Mouse (Mus musculus) cerebellum, postnatal 4 days (tissue): ENCODE results near the gene Vav2.

ENCODE experiments used
- DNase-seq, 2 experiments: peaks; one replicate each; pipeline ENCODE4 v3.0.0; 2022; ENCODE audit warnings: low spot score in 2 of 2, mixed read lengths in 1 of 2

The Vav2 gene

GRCm38 (mm10) chr2:27426855-27427457, at the start of gene Vav2:
Vav2 (minus strand) TSS chr2:27427033.
- peak; percentile 59 to 79 for DNase-seq

DNA sequence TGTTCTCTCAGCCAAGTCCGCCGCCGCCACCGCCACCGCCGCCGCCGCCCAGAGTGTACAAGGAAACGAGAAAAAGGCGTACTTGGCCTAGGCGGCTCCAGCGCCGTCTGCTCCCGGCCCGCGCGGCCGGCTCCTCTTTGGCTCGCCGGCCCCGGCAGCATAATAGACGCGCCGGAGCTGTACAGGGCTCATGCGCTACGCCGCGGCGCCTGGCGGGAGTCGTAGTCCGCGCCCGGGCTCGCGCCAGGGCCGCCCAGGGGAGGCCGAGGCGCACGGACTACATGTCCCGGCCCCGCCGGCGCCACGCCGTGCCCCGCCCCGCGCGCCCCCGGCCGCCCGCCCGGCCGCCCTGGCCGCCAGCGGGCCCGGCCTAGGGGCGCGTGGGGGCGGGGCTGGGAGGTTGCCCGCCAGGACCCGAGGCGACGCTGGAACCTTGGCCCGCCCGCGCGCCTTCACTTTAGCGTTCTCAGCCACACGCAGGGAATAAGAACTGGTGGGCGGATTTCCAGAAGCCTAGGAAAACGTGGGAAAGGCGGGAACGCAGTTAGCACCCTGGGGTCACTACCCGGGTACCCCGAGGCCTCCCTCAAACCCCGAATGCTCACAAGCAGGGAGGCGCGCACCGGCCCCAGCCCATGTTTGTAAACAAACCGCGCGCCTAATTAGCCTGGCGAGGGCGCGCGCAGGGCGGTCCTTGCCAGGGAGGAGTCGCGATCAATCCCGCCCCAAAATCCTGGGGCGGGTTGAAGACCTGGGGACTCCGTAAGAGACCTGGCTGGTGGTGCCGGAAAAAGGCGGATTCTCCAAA, 48.9 kb upstream of the Vav2 start:
- DNase-seq, result peak; percentile 81 to 91

- DNase-seq, result no peak
Measured at GRCm38 (mm10) chr2:27474621-27475484, 48.0 kb upstream of the Vav2 start.

DNA sequence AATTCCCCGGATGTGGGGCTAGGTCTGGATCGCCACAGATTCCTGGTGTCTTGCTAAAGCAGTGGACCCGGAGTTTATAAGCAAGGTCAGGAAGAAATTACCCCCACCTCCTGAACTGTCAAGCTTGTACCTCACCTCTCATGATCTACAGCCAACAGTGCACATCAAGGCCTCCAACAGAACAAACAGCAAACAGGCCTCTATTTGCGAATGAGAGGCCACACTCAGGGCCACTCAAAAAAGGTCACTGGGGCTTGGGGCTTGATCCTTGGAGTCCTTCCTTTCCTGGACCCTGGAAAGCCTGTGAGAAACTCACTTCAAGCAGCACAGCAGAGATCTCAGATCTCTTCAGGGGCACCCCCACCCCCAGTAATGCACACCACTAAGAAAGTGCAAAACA, 47.1 kb upstream of the Vav2 start:
- no peak for DNase-seq

DNA sequence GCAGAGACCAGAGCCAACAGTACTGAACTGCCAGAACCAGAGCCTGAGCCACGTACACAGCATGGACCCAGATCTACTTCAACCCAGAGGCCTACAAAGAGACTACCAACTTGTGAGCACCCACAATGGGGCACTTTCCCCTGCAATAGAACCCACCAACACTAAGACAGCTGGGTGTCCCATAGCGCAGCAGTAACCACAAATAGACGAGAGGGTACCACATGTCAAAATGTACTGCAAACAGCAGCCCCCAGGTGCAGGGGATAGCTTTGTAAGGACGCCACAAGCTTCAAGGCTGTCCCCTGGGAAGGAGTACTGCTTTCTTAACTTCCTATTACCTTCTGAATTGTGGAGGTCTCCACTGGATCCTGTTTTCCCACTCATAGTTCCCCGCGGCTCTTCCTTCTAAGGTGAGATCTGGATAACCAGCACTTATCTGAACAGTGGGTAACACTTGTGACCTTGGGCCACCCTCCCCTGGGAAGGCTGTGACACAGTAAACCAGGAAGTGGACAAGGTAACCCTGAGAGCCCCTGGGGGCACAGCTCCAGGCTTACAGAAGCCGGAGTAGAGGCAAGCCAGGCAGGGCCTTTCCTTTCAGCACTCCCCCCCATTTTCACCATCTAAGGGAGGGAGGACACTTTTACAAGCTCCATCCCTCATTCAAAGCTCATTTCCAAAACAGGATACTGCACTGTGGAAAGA, 46.4 kb upstream of the Vav2 start:
- DNase-seq, result no peak

- DNase-seq, result no peak
Measured at GRCm38 (mm10) chr2:27471170-27471584, 44.3 kb upstream of the Vav2 start.

GRCm38 (mm10) chr2:27470535-27470934, 43.7 kb upstream of the Vav2 start:
- no peak for DNase-seq

DNA sequence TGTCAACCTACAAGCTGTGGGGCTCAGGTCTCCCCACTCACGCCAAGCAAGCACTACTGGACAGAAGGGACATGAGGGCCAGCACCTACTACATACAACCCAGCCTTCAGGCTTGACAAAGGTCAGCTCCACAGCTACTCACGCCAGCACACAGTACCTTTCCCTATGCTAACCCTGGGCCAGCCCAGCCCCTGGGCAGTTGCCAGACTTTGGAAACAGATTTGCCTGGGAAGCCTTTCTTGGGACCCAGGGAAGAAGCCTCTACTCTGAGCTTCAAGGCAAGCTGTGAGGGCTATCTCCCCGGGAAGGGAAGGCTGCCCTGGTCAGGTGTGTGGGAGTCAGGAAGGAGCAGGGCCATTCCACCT, 43.1 kb upstream of the Vav2 start:
- no peak for DNase-seq

DNA sequence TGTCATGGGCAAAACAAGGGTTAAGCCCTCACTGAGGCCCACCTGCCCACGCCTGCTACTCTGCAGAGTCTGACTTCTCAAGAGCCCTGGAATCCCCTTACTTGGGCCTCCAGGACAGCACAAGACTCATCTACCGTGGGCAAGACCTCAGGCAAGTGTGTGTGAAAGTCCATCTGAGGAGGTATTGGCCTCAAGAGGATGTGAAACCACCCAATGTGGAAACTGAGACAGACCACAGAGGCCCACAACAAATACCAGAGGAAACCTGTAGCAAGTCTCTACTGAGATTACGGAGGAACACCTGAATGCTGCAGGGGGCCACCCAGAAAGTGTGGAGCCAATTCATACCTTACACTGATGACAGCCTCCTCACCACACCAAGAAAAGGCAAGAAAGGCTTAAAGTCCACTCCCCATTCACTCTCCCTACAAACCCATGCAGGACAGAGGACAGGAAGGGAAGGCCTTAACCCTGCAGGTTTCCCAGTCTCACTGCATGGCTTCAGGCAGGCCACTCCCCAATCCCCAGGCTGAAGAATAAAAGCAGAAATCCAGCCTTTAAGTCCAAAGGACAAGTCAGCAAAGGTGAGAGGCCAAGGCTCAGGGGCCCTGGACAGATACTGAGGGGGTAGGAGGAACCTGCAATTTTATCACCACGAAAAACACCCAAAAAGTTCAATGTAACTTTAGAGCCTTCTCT, 42.6 kb upstream of the Vav2 start:
- DNase-seq, result no peak

DNA sequence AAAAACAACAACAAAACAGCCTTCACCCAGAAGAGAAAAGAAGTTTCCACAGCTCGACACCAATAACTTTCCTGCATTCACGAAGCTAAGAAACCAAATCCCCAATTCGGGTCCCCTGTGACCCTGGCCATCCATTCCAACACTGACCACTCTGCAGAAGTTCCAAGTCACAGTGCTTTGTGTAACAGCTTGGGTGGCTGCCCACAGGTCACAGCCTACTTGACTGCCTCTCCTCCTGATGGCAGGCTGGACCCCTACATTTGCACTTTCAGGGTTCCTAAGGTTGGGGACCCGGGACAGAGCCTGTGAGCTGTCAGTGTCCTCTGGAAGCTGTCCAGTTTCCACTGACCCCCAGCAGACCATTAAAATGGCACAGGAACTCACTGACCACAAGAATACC, 36.1 kb upstream of the Vav2 start:
- no peak for DNase-seq

GRCm38 (mm10) chr2:27461881-27462660, 35.2 kb upstream of the Vav2 start:
- DNase-seq, result no peak

DNA sequence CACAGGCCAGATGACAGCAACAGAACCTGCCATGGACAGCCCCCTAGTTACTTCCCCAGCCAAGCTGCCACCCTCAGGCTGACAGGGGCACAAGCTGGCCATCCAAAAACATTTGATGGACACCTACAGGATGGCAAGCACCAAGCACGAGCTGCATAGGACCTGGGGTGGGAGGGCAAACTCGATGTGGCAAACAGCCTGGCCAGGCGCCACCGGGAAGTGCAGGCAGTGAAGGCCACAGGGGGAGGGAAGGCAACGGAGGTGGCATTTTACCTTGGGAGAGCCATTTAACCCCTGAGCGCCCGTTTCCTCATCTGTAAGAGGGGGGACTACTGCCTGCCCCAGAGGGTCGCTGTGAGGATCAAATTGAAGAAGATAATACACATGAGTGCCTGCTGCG, 33.8 kb upstream of the Vav2 start:
- DNase-seq, result no peak

GRCm38 (mm10) chr2:27460163-27460562, 33.3 kb upstream of the Vav2 start:
- DNase-seq, result no peak

DNA sequence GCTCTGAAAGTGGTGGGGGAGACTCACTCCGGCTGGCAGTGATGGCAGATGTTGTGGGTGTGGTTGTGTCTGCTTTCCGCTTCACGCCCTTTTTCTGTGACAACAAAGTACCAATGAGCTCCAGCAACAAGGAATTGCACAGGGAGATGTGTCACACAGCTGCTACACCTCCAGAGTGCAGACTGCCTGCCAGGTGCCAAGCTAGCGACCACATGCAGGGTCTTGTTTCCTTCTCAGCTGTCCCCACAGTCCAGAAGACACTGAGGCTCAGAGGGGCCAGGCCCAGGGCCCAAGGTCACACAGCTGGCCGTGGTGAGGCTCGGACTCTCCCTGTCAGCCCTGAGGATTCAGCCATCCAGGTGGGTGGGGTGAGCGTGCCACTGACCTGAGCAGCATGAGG, 32.9 kb upstream of the Vav2 start:
- DNase-seq, result no peak

DNA sequence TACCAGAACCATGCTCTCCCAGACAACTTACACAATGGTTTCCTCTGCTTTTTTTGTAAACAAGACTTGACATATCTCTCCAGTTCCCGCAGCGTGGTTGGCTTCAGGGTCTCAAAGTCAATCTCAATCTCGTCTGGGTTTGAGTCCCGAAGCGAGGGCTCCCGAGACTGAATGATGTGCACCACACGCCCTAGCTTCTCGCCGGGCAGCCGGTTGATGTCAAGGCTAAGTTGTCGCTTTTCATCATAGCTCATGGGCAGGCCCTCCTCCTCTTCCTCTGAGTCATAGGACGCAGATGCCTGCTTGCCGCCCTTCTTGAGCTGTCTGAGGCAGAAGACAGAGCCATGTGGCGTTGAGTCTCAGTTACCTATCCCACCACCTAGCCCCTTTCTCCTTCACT, 23.4 kb upstream of the Vav2 start:
- DNase-seq, result no peak

- no peak for DNase-seq
Measured at GRCm38 (mm10) chr2:27447782-27448181, 20.9 kb upstream of the Vav2 start.

DNA sequence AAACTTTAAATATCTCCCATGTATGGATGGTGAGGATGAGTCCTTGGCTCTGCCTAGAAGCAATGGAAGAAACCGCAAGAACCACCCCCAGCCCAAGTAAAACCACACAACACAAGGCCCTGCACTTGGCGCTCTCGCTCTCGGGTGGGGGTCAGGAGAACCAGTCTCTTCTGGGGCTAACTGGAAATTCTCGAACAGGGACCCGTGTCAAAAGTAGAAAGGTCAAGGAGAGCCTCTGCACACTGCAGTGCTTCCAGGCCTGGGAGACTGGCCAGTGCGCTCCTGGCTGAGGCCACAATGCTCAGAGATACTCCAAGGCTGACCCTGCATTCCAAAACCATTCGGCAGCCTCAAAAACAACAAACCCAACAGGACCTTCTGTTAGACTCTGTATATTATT, 20.0 kb upstream of the Vav2 start:
- DNase-seq, result no peak

- no peak for DNase-seq
Measured at GRCm38 (mm10) chr2:27445910-27446309, 19.1 kb upstream of the Vav2 start.

GRCm38 (mm10) chr2:27443450-27443708, 16.5 kb upstream of the Vav2 start:
- no peak for DNase-seq

DNA sequence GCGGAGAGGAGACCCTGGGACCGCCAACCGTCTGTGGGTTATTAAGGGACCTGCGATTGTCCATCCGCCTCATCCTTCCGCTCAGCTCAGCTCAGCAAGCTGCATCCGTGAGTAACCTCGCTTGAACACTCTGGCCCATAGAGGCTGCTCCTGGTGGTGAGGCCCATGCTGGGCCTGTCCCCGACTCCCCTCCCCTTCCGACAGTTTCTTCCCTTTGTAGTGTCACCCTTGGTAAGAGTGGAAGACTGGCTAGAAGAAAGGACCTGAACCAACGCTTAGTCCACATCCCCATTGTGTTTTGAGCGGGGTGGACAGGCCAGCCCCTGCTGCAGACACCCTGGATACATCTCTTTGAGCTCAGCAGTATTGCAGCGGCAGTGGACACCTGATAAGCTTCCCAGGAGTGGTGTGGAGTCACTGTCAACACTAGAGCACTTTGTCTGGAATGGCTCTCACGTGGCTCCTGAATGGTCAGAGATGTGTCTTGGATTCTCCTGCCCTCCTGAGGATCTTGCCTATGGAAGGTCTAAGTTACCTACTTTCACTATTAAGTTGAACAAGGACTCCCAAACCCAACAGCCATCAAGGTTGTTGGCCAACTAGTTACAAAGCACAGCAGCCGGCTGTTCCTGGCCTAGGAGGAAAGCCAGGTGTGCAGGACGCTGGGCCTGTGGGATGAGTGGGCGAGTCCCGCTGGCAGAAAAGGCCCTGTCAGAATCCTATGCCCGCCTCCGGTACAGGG, 16.0 kb upstream of the Vav2 start:
- DNase-seq, result no peak
